Mouse (Mus musculus) heart, adult 9 months (tissue): ENCODE measurements around the gene Gm48551.

Source experiments
- DNase-seq, 2 experiments: peaks; one replicate each; pipeline ENCODE4 v3.0.0; 2022; ENCODE audit warnings: low spot score in 2 of 2

The Gm48551 gene

GRCm38 (mm10) chr10:81356991-81357844 is 27.0 kb upstream of the Gm48551 start, which contains the start of gene Mfsd12:
Gene Mfsd12 (plus strand): TSS chr10:81357491.
- peak; percentile 86 to 90 for DNase-seq

GRCm38 (mm10) chr10:81358209-81358608 is 26.1 kb upstream of the Gm48551 start:
- no peak for DNase-seq

GRCm38 (mm10) chr10:81358841-81359240 is 25.4 kb upstream of the Gm48551 start:
- DNase-seq = no peak

GRCm38 (mm10) chr10:81360721-81361120 is 23.5 kb upstream of the Gm48551 start:
- DNase-seq = no peak

GRCm38 (mm10) chr10:81362336-81362949 is 21.8 kb upstream of the Gm48551 start:
- no peak for DNase-seq

- DNase-seq = peak in 1 of 2 experiments; percentile 65
These were observed 20.6 kb upstream of the Gm48551 start for GRCm38 (mm10) chr10:81363436-81364346.

GRCm38 (mm10) chr10:81364666-81365065 is 19.6 kb upstream of the Gm48551 start:
- no peak for DNase-seq

GRCm38 (mm10) chr10:81365073-81365472 is 19.2 kb upstream of the Gm48551 start:
- no peak for DNase-seq

GRCm38 (mm10) chr10:81365672-81366476 is 18.4 kb upstream of the Gm48551 start, which contains the start of gene 4930404N11Rik:
Gene 4930404N11Rik (minus strand): TSS chr10:81365816.
- no peak for DNase-seq

- no peak for DNase-seq
These were observed 17.6 kb upstream of the Gm48551 start for GRCm38 (mm10) chr10:81366477-81367206.

GRCm38 (mm10) chr10:81367207-81367495 is 17.1 kb upstream of the Gm48551 start:
- no peak for DNase-seq

GRCm38 (mm10) chr10:81375322-81375721 is 8.9 kb upstream of the Gm48551 start:
- no peak for DNase-seq

GRCm38 (mm10) chr10:81376561-81377361 is 7.5 kb upstream of the Gm48551 start:
- no peak for DNase-seq

- DNase-seq = no peak
These were observed 7.0 kb upstream of the Gm48551 start for GRCm38 (mm10) chr10:81377362-81377664.

- no peak for DNase-seq
These were observed 6.3 kb upstream of the Gm48551 start, which contains the start of gene Fzr1 for GRCm38 (mm10) chr10:81377793-81378552. Gene Fzr1 (minus strand): TSS chr10:81378516.

GRCm38 (mm10) chr10:81378553-81379182 is 5.6 kb upstream of the Gm48551 start:
- DNase-seq = peak; percentile 100

- no peak for DNase-seq
These were observed 5.1 kb upstream of the Gm48551 start for GRCm38 (mm10) chr10:81379183-81379553.

- DNase-seq = no peak
These were observed 4.4 kb upstream of the Gm48551 start for GRCm38 (mm10) chr10:81379809-81380378.
